Mouse (Mus musculus): Measurements from ENCODE around the gene Cdh13. TPM values are rescaled to one million over a fixed set of nuclear protein-coding genes. Genes with fewer than 3 reads are reported as not detected.

The Cdh13 gene
- 61.6 and 67.7 TPM in 2 replicates for polyA plus RNA-seq (2015; fragmentation: Nextera tagmentation; extraction: Ambion mirVana)

GRCm38 (mm10) chr8:118283600-118284111 is at the start of gene Cdh13:
Cdh13 (plus strand) TSS chr8:118283733.
- no peaks in the 10 kb centered on the region for H3K9me3 ChIP-seq (replicated peaks; ENCODE audit: control insufficient read depth, low read length)
- ATAC-seq (replicated peaks; ENCODE audit: extremely low read depth, insufficient read depth, low FRiP score), result peak; percentile 35; the same call in 1 of the 2 replicates
- peak within 1 kb of the TSS; percentile 98 for H3K27ac ChIP-seq (ENCODE audit: low read length)
- peaks cover 43% of the 10 kb centered on the region for H3K4me1 ChIP-seq (ENCODE audit: control insufficient read depth, insufficient read depth, low read length)
- under 1% methylated on average over 33 of the region's 33 CpGs for WGBS
- H3K27me3 ChIP-seq (ENCODE audit: control insufficient read depth, insufficient read depth, low read length), result no peaks in the 10 kb centered on the region
- peak within 1 kb of the TSS; percentile 79 for H3K4me2 ChIP-seq (ENCODE audit: low read depth, low read length)
- peak within 1 kb of the TSS; percentile 88 for H3K9ac ChIP-seq (ENCODE audit: low read length)
- H3K4me3 ChIP-seq (ENCODE audit: low read length), result peak within 1 kb of the TSS; percentile 65
- H3K36me3 ChIP-seq (ENCODE audit: control insufficient read depth, insufficient read depth), result no peaks in the 10 kb centered on the region

GRCm38 (mm10) chr8:118235626-118236025 is 47.9 kb upstream of the Cdh13 start:
- no peak for ATAC-seq (replicated peaks; ENCODE audit: extremely low read depth, insufficient read depth, low FRiP score)
- no peak overlapping the region for H3K4me3 ChIP-seq (ENCODE audit: low read length)
- H3K9me3 ChIP-seq (replicated peaks; ENCODE audit: control insufficient read depth, low read length), result no peaks in the 10 kb centered on the region
- no peak overlapping the region for H3K4me2 ChIP-seq (ENCODE audit: low read depth, low read length)
- no peaks in the 10 kb centered on the region for H3K36me3 ChIP-seq (ENCODE audit: control insufficient read depth, insufficient read depth)
- 79% methylated on average over 7 of the region's 7 CpGs for WGBS
- peaks cover 5% of the 10 kb centered on the region for H3K4me1 ChIP-seq (ENCODE audit: control insufficient read depth, insufficient read depth, low read length)
- H3K27me3 ChIP-seq (ENCODE audit: control insufficient read depth, insufficient read depth, low read length), result no peaks in the 10 kb centered on the region
- no peak overlapping the region for H3K9ac ChIP-seq (ENCODE audit: low read length)
- H3K27ac ChIP-seq (ENCODE audit: low read length), result no peak overlapping the region

- Histone ChIP-seq H3K9ac (ENCODE audit: low read length) (no peak overlapping the region), H3K36me3 (ENCODE audit: control insufficient read depth, insufficient read depth) (no peaks in the 10 kb centered on the region), H3K27ac (ENCODE audit: low read length) (no peak overlapping the region), H3K4me2 (ENCODE audit: low read depth, low read length) (no peak overlapping the region), H3K9me3 (replicated peaks; ENCODE audit: control insufficient read depth, low read length) (no peaks in the 10 kb centered on the region), H3K4me3 (ENCODE audit: low read length) (no peak overlapping the region), H3K4me1 (ENCODE audit: control insufficient read depth, insufficient read depth, low read length) (peaks cover 5% of the 10 kb centered on the region), H3K27me3 (ENCODE audit: control insufficient read depth, insufficient read depth, low read length) (no peaks in the 10 kb centered on the region)
- ATAC-seq (replicated peaks; ENCODE audit: extremely low read depth, insufficient read depth, low FRiP score), result peak; percentile 49; the same call in 1 of the 2 replicates
- WGBS, result 48% methylated on average over 11 of the region's 11 CpGs
Measured at GRCm38 (mm10) chr8:118237150-118237620, 46.3 kb upstream of the Cdh13 start.

- Histone ChIP-seq H3K9ac (ENCODE audit: low read length) (no peak overlapping the region), H3K27me3 (ENCODE audit: control insufficient read depth, insufficient read depth, low read length) (no peaks in the 10 kb centered on the region), H3K4me3 (ENCODE audit: low read length) (no peak overlapping the region), H3K4me1 (ENCODE audit: control insufficient read depth, insufficient read depth, low read length) (peaks cover 5% of the 10 kb centered on the region), H3K4me2 (ENCODE audit: low read depth, low read length) (no peak overlapping the region), H3K27ac (ENCODE audit: low read length) (no peak overlapping the region), H3K36me3 (ENCODE audit: control insufficient read depth, insufficient read depth) (no peaks in the 10 kb centered on the region), H3K9me3 (replicated peaks; ENCODE audit: control insufficient read depth, low read length) (no peaks in the 10 kb centered on the region)
- no peak for ATAC-seq (replicated peaks; ENCODE audit: extremely low read depth, insufficient read depth, low FRiP score)
- WGBS, result 66% methylated on average over 5 of the region's 5 CpGs
Measured at GRCm38 (mm10) chr8:118238156-118238555, 45.4 kb upstream of the Cdh13 start.

GRCm38 (mm10) chr8:118239186-118239585 is 44.3 kb upstream of the Cdh13 start:
- H3K4me3 ChIP-seq (ENCODE audit: low read length), result no peak overlapping the region
- H3K27ac ChIP-seq (ENCODE audit: low read length), result no peak overlapping the region
- H3K4me2 ChIP-seq (ENCODE audit: low read depth, low read length), result no peak overlapping the region
- peaks cover 5% of the 10 kb centered on the region for H3K4me1 ChIP-seq (ENCODE audit: control insufficient read depth, insufficient read depth, low read length)
- no peaks in the 10 kb centered on the region for H3K27me3 ChIP-seq (ENCODE audit: control insufficient read depth, insufficient read depth, low read length)
- no peaks in the 10 kb centered on the region for H3K36me3 ChIP-seq (ENCODE audit: control insufficient read depth, insufficient read depth)
- H3K9ac ChIP-seq (ENCODE audit: low read length), result no peak overlapping the region
- 48% methylated on average over 1 of the region's 1 CpGs for WGBS
- no peaks in the 10 kb centered on the region for H3K9me3 ChIP-seq (replicated peaks; ENCODE audit: control insufficient read depth, low read length)
- no peak for ATAC-seq (replicated peaks; ENCODE audit: extremely low read depth, insufficient read depth, low FRiP score)

- Histone ChIP-seq H3K4me2 (ENCODE audit: low read depth, low read length) (no peak overlapping the region), H3K36me3 (ENCODE audit: control insufficient read depth, insufficient read depth) (no peaks in the 10 kb centered on the region), H3K9me3 (replicated peaks; ENCODE audit: control insufficient read depth, low read length) (no peaks in the 10 kb centered on the region), H3K4me3 (ENCODE audit: low read length) (no peak overlapping the region), H3K4me1 (ENCODE audit: control insufficient read depth, insufficient read depth, low read length) (no peaks in the 10 kb centered on the region), H3K27me3 (ENCODE audit: control insufficient read depth, insufficient read depth, low read length) (no peaks in the 10 kb centered on the region), H3K27ac (ENCODE audit: low read length) (no peak overlapping the region), H3K9ac (ENCODE audit: low read length) (no peak overlapping the region)
- 79% methylated on average over 5 of the region's 5 CpGs for WGBS
- ATAC-seq (replicated peaks; ENCODE audit: extremely low read depth, insufficient read depth, low FRiP score), result no peak
Measured at GRCm38 (mm10) chr8:118249319-118249718, 34.2 kb upstream of the Cdh13 start.

- ATAC-seq (replicated peaks; ENCODE audit: extremely low read depth, insufficient read depth, low FRiP score), result no peak
- Histone ChIP-seq H3K4me1 (ENCODE audit: control insufficient read depth, insufficient read depth, low read length) (no peaks in the 10 kb centered on the region), H3K9ac (ENCODE audit: low read length) (no peak overlapping the region), H3K36me3 (ENCODE audit: control insufficient read depth, insufficient read depth) (no peaks in the 10 kb centered on the region), H3K27me3 (ENCODE audit: control insufficient read depth, insufficient read depth, low read length) (no peaks in the 10 kb centered on the region), H3K4me3 (ENCODE audit: low read length) (no peak overlapping the region), H3K27ac (ENCODE audit: low read length) (no peak overlapping the region), H3K4me2 (ENCODE audit: low read depth, low read length) (no peak overlapping the region), H3K9me3 (replicated peaks; ENCODE audit: control insufficient read depth, low read length) (no peaks in the 10 kb centered on the region)
- 56% methylated on average over 7 of the region's 7 CpGs for WGBS
Measured at GRCm38 (mm10) chr8:118249923-118250322, 33.6 kb upstream of the Cdh13 start.

- no peak overlapping the region for H3K27ac ChIP-seq (ENCODE audit: low read length)
- H3K9ac ChIP-seq (ENCODE audit: low read length), result no peak overlapping the region
- no peak overlapping the region for H3K4me2 ChIP-seq (ENCODE audit: low read depth, low read length)
- no peaks in the 10 kb centered on the region for H3K27me3 ChIP-seq (ENCODE audit: control insufficient read depth, insufficient read depth, low read length)
- H3K9me3 ChIP-seq (replicated peaks; ENCODE audit: control insufficient read depth, low read length), result no peaks in the 10 kb centered on the region
- no peaks in the 10 kb centered on the region for H3K4me1 ChIP-seq (ENCODE audit: control insufficient read depth, insufficient read depth, low read length)
- H3K4me3 ChIP-seq (ENCODE audit: low read length), result no peak overlapping the region
- no peak for ATAC-seq (replicated peaks; ENCODE audit: extremely low read depth, insufficient read depth, low FRiP score)
- no peaks in the 10 kb centered on the region for H3K36me3 ChIP-seq (ENCODE audit: control insufficient read depth, insufficient read depth)
- WGBS, result 40% methylated on average over 4 of the region's 4 CpGs
Measured at GRCm38 (mm10) chr8:118263117-118263516, 20.4 kb upstream of the Cdh13 start.

- no peak overlapping the region for H3K27ac ChIP-seq (ENCODE audit: low read length)
- H3K27me3 ChIP-seq (ENCODE audit: control insufficient read depth, insufficient read depth, low read length), result no peaks in the 10 kb centered on the region
- no peak overlapping the region for H3K4me3 ChIP-seq (ENCODE audit: low read length)
- no peaks in the 10 kb centered on the region for H3K9me3 ChIP-seq (replicated peaks; ENCODE audit: control insufficient read depth, low read length)
- H3K9ac ChIP-seq (ENCODE audit: low read length), result no peak overlapping the region
- no peak for ATAC-seq (replicated peaks; ENCODE audit: extremely low read depth, insufficient read depth, low FRiP score)
- no peaks in the 10 kb centered on the region for H3K36me3 ChIP-seq (ENCODE audit: control insufficient read depth, insufficient read depth)
- H3K4me1 ChIP-seq (ENCODE audit: control insufficient read depth, insufficient read depth, low read length), result peaks cover 7% of the 10 kb centered on the region
- H3K4me2 ChIP-seq (ENCODE audit: low read depth, low read length), result 0 out of 2 replicates have a peak overlapping the region, but pooled peaks have one; percentile 10
- WGBS, result 39% methylated on average over 7 of the region's 7 CpGs
Measured at GRCm38 (mm10) chr8:118270751-118271402, 12.7 kb upstream of the Cdh13 start.
